Mouse (Mus musculus) liver, embryonic 15.5 days (tissue): ENCODE results near the gene Foxj2. TPM values are rescaled to one million over a fixed set of nuclear protein-coding genes. Genes with fewer than 3 reads are reported as not detected.
A peak's percentile ranks its signal among the peaks of the same experiment; 100 is the strongest.

ENCODE experiments used
- ATAC-seq: fragments of 200-750 bp; cut with Nextera tagmentation; 2 replicates; pipeline ENCODE4 v1.8.0; 2017; ENCODE audit warnings: moderate number of reproducible peaks, mild to moderate bottlenecking, moderate library complexity; ENCODE audit not compliant: insufficient read depth
- H3K27ac ChIP-seq: fragments of 300-500 bp; sonication (generic); replicated peaks from 2 replicates; pipeline ENCODE4 v1.5.1; 2015; ENCODE audit warnings: mild to moderate bottlenecking, inconsistent platforms
- H3K27me3 ChIP-seq: fragments of 300-500 bp; sonication (generic); 2 replicates; pipeline ENCODE4 v1.6.1; 2015; ENCODE audit warnings: mild to moderate bottlenecking, inconsistent platforms
- H3K36me3 ChIP-seq: fragments of 300-500 bp; sonication (generic); replicated peaks from 2 replicates; pipeline ENCODE4 v1.6.1; 2015; ENCODE audit warnings: moderate library complexity, mild to moderate bottlenecking, inconsistent platforms
- H3K4me1 ChIP-seq: fragments of 300-500 bp; sonication (generic); replicated peaks from 2 replicates; pipeline ENCODE4 v1.6.1; 2015; ENCODE audit warnings: inconsistent platforms
- H3K4me2 ChIP-seq: fragments of 300-500 bp; sonication (generic); 2 replicates; pipeline ENCODE4 v1.6.1; 2015; ENCODE audit warnings: moderate library complexity, mild to moderate bottlenecking, inconsistent platforms
- H3K4me3 ChIP-seq: fragments of 300-500 bp; sonication (generic); replicated peaks from 2 replicates; pipeline ENCODE4 v1.5.1; 2015; ENCODE audit warnings: mild to moderate bottlenecking, inconsistent platforms
- H3K9ac ChIP-seq: fragments of 300-500 bp; sonication (generic); 2 replicates; pipeline ENCODE4 v1.6.1; 2015; ENCODE audit warnings: moderate library complexity, mild to moderate bottlenecking, inconsistent platforms
- H3K9me3 ChIP-seq: fragments of 300-500 bp; sonication (generic); replicated peaks from 2 replicates; pipeline ENCODE4 v1.6.1; 2016; ENCODE audit warnings: inconsistent platforms
- WGBS: fragments of 180-500 bp; shearing (Covaris S2); methylation state at CpG from one replicate; pipeline ENCODE4 v1.1.7; 2015; ENCODE audit warnings: mixed read lengths; ENCODE audit not compliant: insufficient replicate concordance; 5-methylcytosine and 5-hydroxymethylcytosine counted together
- microRNA-seq: library from miRNA; unstranded; fragments of <30 nt; microRNA quantifications from one replicate; pipeline ENCODE4, GENCODE M21; 2016
- polyA plus RNA-seq: library from polyadenylated mRNA; unstranded; fragments of >200 nt; fragmentation: Nextera tagmentation; extraction: Ambion mirVana; gene quantifications from 2 replicates; pipeline ENCODE4 v1.2.1, GENCODE M21; 2015

Foxj2 gene
- polyA plus RNA-seq, 1 experiment from 2014 or later, result 1.3 TPM

- 70% methylated on average over 7 of the region's 7 CpGs for WGBS
- Histone ChIP-seq H3K9ac (no peak overlapping the region), H3K27ac (peak overlapping the region; percentile 48), H3K36me3 (peaks cover 74% of the 10 kb centered on the region), H3K4me1 (peaks cover 45% of the 10 kb centered on the region), H3K4me3 (no peak overlapping the region), H3K4me2 (no peak overlapping the region), H3K9me3 (no peaks in the 10 kb centered on the region), H3K27me3 (no peaks in the 10 kb centered on the region)
- no peak for ATAC-seq
Measured at GRCm38 (mm10) chr6:122879141-122879735, 59.5 kb downstream of the Foxj2 start.

DNA sequence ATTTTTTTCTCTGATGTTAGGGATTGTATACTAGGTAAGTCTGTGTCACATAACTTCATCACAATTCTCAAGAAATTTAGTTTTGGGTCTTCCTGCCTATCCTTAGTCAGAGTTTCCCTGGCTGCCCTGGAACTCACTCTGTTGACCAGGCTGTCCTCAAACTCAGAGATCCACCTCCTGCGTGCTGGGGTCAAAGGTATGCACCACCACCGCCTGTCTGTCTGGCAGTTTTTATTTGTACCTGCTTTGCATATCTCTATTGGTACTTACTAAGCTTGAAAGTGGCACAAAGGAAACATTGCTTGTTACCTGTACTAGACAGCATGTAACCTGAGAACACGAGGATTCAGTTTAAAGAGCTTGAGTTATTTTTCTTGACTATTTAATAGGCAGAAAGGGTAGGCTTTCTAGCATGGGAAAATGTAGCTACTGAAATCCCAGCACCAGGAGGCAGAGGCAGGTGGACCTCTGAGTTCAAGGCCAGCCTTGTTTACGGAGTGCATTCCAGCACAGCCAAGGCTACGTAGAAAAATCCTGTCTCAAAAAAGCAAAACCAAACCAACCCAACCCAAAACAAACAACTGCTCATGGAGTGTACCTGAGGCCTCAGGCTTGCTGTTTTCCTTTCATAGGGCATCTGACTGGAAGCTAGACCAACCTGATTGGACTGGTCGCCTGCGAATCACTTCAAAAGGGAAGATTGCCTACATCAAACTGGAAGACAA lies 60.2 kb downstream of the Foxj2 start:
- 78% methylated on average over 7 of the region's 7 CpGs for WGBS
- peak; percentile 58 for ATAC-seq
- H3K27ac ChIP-seq, result peak overlapping the region; percentile 48

GRCm38 (mm10) chr6:122881287-122881686 lies 61.6 kb downstream of the Foxj2 start:
- no peak overlapping the region for H3K9ac ChIP-seq
- H3K4me1 ChIP-seq, result peaks cover 31% of the 10 kb centered on the region
- no peak overlapping the region for H3K4me3 ChIP-seq
- no peaks in the 10 kb centered on the region for H3K9me3 ChIP-seq
- no peak overlapping the region for H3K27ac ChIP-seq
- WGBS, result 83% methylated on average over 12 of the region's 12 CpGs
- H3K27me3 ChIP-seq, result no peaks in the 10 kb centered on the region
- no peak overlapping the region for H3K4me2 ChIP-seq
- peaks cover 92% of the 10 kb centered on the region for H3K36me3 ChIP-seq
- no peak for ATAC-seq

More for the DNA sequence above, 60.2 kb downstream of the Foxj2 start:
- Histone ChIP-seq H3K27me3 (no peaks in the 10 kb centered on the region), H3K9me3 (no peaks in the 10 kb centered on the region), H3K4me1 (peaks cover 44% of the 10 kb centered on the region), H3K9ac (no peak overlapping the region), H3K36me3 (peaks cover 81% of the 10 kb centered on the region), H3K4me3 (no peak overlapping the region), H3K4me2 (no peak overlapping the region)

GRCm38 (mm10) chr6:122883603-122884002 lies 63.9 kb downstream of the Foxj2 start:
- Histone ChIP-seq H3K27me3 (no peaks in the 10 kb centered on the region), H3K4me2 (no peak overlapping the region), H3K4me1 (peaks cover 12% of the 10 kb centered on the region; the same call in 1 of the 2 replicates), H3K9me3 (no peaks in the 10 kb centered on the region), H3K27ac (no peak overlapping the region), H3K4me3 (no peak overlapping the region), H3K36me3 (peaks cover 95% of the 10 kb centered on the region), H3K9ac (no peak overlapping the region)
- ATAC-seq, result no peak
- 90% methylated on average over 9 of the region's 9 CpGs for WGBS

GRCm38 (mm10) chr6:122889599-122889998 lies 69.9 kb downstream of the Foxj2 start:
- 82% methylated on average over 2 of the region's 2 CpGs for WGBS
- Histone ChIP-seq H3K9me3 (no peaks in the 10 kb centered on the region), H3K4me3 (no peak overlapping the region), H3K4me2 (no peak overlapping the region), H3K9ac (no peak overlapping the region), H3K36me3 (peaks cover 68% of the 10 kb centered on the region), H3K4me1 (no peaks in the 10 kb centered on the region), H3K27ac (no peak overlapping the region), H3K27me3 (no peaks in the 10 kb centered on the region)
- ATAC-seq, result no peak

DNA sequence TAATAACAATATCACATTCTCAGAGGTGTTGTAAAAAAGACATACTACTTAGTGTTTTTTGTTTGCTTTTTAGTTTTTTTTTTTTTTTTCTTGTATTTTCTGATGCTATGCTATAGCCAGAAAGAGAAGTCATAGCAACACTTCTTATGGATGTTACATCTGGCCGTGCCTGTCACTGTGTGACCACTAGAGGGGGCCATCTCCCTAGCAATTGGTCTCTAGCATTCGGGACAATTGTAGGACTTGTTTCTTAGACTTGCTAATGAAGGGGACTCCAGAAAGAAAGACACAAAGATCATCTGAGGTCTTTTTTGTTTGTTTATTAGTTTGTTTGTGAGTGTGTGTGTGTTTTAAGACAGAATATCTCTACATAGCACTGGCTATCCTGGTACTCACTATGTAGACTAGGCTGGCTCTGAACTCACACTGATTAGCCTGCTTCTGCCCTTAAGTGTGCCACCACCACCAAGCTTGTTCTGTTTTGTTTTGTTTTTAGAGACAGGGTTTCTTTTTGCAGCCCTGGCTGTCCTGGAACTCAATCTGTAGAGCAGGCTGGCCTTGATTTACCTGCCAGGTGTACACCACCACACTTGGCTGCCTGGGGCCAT lies 72.8 kb downstream of the Foxj2 start:
- WGBS, result 8% methylated on average over 2 of the region's 2 CpGs
- no peak overlapping the region for H3K4me2 ChIP-seq
- no peaks in the 10 kb centered on the region for H3K9me3 ChIP-seq
- H3K36me3 ChIP-seq, result peaks cover 44% of the 10 kb centered on the region
- H3K27ac ChIP-seq, result no peak overlapping the region
- H3K4me3 ChIP-seq, result no peak overlapping the region
- no peak overlapping the region for H3K9ac ChIP-seq
- no peak for ATAC-seq
- H3K27me3 ChIP-seq, result no peaks in the 10 kb centered on the region
- no peaks in the 10 kb centered on the region for H3K4me1 ChIP-seq

Small RNA genes within 50 kb of the gene (microRNA-seq; reads per million reads assigned to microRNA genes)
- gene Mir7231, result not detected

Other genes starting within 250 kb of the Foxj2 start
- gene Apobec1, start 217.5 kb upstream of the Foxj2 start, polyA plus RNA-seq, result 4.6 and 5.2 TPM in 2 replicates
- 1.2 and 1.6 TPM in 2 replicates for gene Gdf3, start 209.8 kb upstream of the Foxj2 start, polyA plus RNA-seq
- gene Dppa3, start 193.5 kb upstream of the Foxj2 start, polyA plus RNA-seq, result not detected in 2 replicates
- not detected in 2 replicates for gene Nanog, start 112.4 kb upstream of the Foxj2 start, polyA plus RNA-seq
- 11.8 and 13.8 TPM in 2 replicates for gene Slc2a3, start 18.3 kb upstream of the Foxj2 start, polyA plus RNA-seq
- 1.0 TPM in 2 replicates for gene C3ar1, start 36.2 kb downstream of the Foxj2 start, polyA plus RNA-seq
- 24.2 and 25.8 TPM in 2 replicates for gene Necap1, start 54.6 kb downstream of the Foxj2 start, polyA plus RNA-seq
- gene Clec4a1, start 101.9 kb downstream of the Foxj2 start, polyA plus RNA-seq, result 6.0 and 6.2 TPM in 2 replicates
- 7.0 and 7.6 TPM in 2 replicates for gene Clec4a3, start 132.6 kb downstream of the Foxj2 start, polyA plus RNA-seq
- gene Clec4a4, start 170.5 kb downstream of the Foxj2 start, polyA plus RNA-seq, result not detected in 2 replicates
- not detected in 2 replicates for gene Clec4b1, start 230.0 kb downstream of the Foxj2 start, polyA plus RNA-seq